Mouse (Mus musculus) spleen, postnatal 4 days (tissue): ENCODE measurements around the gene Susd4.

Experiments used
- DNase-seq, 2 experiments: peaks; one replicate each; pipeline ENCODE4 v3.0.0; 2022; ENCODE audit warnings: low spot score in 2 of 2

Gene Susd4

GRCm38 (mm10) chr1:182763716-182764461 is at the start of gene Susd4:
Gene Susd4, plus strand, starts transcription at chr1:182763860.
- peak; percentile 24 to 67 for DNase-seq

- no peak for DNase-seq
Measured at GRCm38 (mm10) chr1:182714236-182714935, 49.3 kb upstream of the Susd4 start.

GRCm38 (mm10) chr1:182727541-182727940 is 36.1 kb upstream of the Susd4 start:
- peak in 1 of 2 experiments; percentile 44 for DNase-seq

GRCm38 (mm10) chr1:182729002-182729401 is 34.7 kb upstream of the Susd4 start:
- DNase-seq, result peak in 1 of 2 experiments; percentile 27

GRCm38 (mm10) chr1:182732695-182733094 is 31.0 kb upstream of the Susd4 start:
- no peak for DNase-seq

- DNase-seq, result no peak
Measured at GRCm38 (mm10) chr1:182735891-182736290, 27.8 kb upstream of the Susd4 start.

- no peak for DNase-seq
Measured at GRCm38 (mm10) chr1:182747081-182747480, 16.6 kb upstream of the Susd4 start.

GRCm38 (mm10) chr1:182747834-182748233 is 15.8 kb upstream of the Susd4 start:
- no peak for DNase-seq

GRCm38 (mm10) chr1:182749080-182749479 is 14.6 kb upstream of the Susd4 start, which contains the start of gene Ccdc185:
Gene Ccdc185, minus strand, starts transcription at chr1:182749180.
- no peak for DNase-seq

GRCm38 (mm10) chr1:182751301-182751700 is 12.4 kb upstream of the Susd4 start:
- no peak for DNase-seq

- DNase-seq, result no peak
Measured at GRCm38 (mm10) chr1:182753694-182754093, 10.0 kb upstream of the Susd4 start.

- no peak for DNase-seq
Measured at GRCm38 (mm10) chr1:182754865-182755264, 8.8 kb upstream of the Susd4 start.

GRCm38 (mm10) chr1:182758783-182759182 is 4.9 kb upstream of the Susd4 start:
- no peak for DNase-seq

- DNase-seq, result no peak
Measured at GRCm38 (mm10) chr1:182763191-182763715, 407 bp upstream of the Susd4 start.

- no peak for DNase-seq
Measured at GRCm38 (mm10) chr1:182764541-182765281, 1.1 kb downstream of the Susd4 start.

- DNase-seq, result no peak
Measured at GRCm38 (mm10) chr1:182775576-182775975, 11.9 kb downstream of the Susd4 start.

GRCm38 (mm10) chr1:182776749-182777410 is 13.2 kb downstream of the Susd4 start:
- no peak for DNase-seq

- no peak for DNase-seq
Measured at GRCm38 (mm10) chr1:182778225-182778624, 14.6 kb downstream of the Susd4 start.

- no peak for DNase-seq
Measured at GRCm38 (mm10) chr1:182779024-182779520, 15.4 kb downstream of the Susd4 start.

GRCm38 (mm10) chr1:182783774-182784173 is 20.1 kb downstream of the Susd4 start:
- DNase-seq, result no peak

- no peak for DNase-seq
Measured at GRCm38 (mm10) chr1:182784784-182785183, 21.1 kb downstream of the Susd4 start.
